Mouse (Mus musculus): ENCODE measurements around the gene Med11. TPM values are rescaled to one million over a fixed set of nuclear protein-coding genes. Genes with fewer than 3 reads are reported as not detected.
"Not testable (repeated sequence)": the region's sequence is repeated elsewhere in the genome, so short reads cannot be mapped to it uniquely, and the experiment has no call there.

Med11 gene
- total RNA-seq (2021) = 23.0 and 25.4 TPM in 2 replicates
- long read RNA-seq, partial matches to known transcripts = 0 of 5 reads
- long read RNA-seq, other reads (novel, unspliced or antisense) = 2 of 5 reads

GRCm38 (mm10) chr11:70451797-70452498 lies at the start of gene Med11:
Gene Med11 (plus strand): TSS chr11:70451919.
- peak; percentile 95 for DNase-seq

GRCm38 (mm10) chr11:70403598-70403997 lies 48.1 kb upstream of the Med11 start:
- no peak for DNase-seq

GRCm38 (mm10) chr11:70409594-70410296 lies 42.0 kb upstream of the Med11 start, which contains the start of gene Pelp1:
Gene Pelp1 (minus strand): TSS chr11:70410031.
- DNase-seq = peak; percentile 85

GRCm38 (mm10) chr11:70410297-70410643 lies 41.4 kb upstream of the Med11 start:
- no peak for DNase-seq

- DNase-seq = no peak
Observed at GRCm38 (mm10) chr11:70412591-70412990, 39.1 kb upstream of the Med11 start.

GRCm38 (mm10) chr11:70413961-70414360 lies 37.8 kb upstream of the Med11 start:
- peak; percentile 60 for DNase-seq

- no peak for DNase-seq
Observed at GRCm38 (mm10) chr11:70418199-70418598, 33.5 kb upstream of the Med11 start.

GRCm38 (mm10) chr11:70419486-70419885 lies 32.2 kb upstream of the Med11 start:
- DNase-seq = no peak

- not testable (repeated sequence) for DNase-seq
Observed at GRCm38 (mm10) chr11:70426598-70426997, 25.1 kb upstream of the Med11 start.

- no peak for DNase-seq
Observed at GRCm38 (mm10) chr11:70431574-70431973, 20.1 kb upstream of the Med11 start.

- DNase-seq = peak; percentile 100
Observed at GRCm38 (mm10) chr11:70432048-70432894, 19.4 kb upstream of the Med11 start, which contains the start of gene Arrb2. Gene Arrb2 (plus strand): TSS chr11:70432635.

- DNase-seq = no peak
Observed at GRCm38 (mm10) chr11:70432895-70433568, 18.7 kb upstream of the Med11 start.

- DNase-seq = no peak
Observed at GRCm38 (mm10) chr11:70433569-70433943, 18.2 kb upstream of the Med11 start.

- no peak for DNase-seq
Observed at GRCm38 (mm10) chr11:70433951-70434350, 17.8 kb upstream of the Med11 start.

GRCm38 (mm10) chr11:70435476-70435875 lies 16.2 kb upstream of the Med11 start:
- DNase-seq = no peak

- no peak for DNase-seq
Observed at GRCm38 (mm10) chr11:70437426-70437825, 14.3 kb upstream of the Med11 start.

- no peak for DNase-seq
Observed at GRCm38 (mm10) chr11:70438728-70439374, 12.9 kb upstream of the Med11 start.

- no peak for DNase-seq
Observed at GRCm38 (mm10) chr11:70440637-70441036, 11.1 kb upstream of the Med11 start.

GRCm38 (mm10) chr11:70441882-70442281 lies 9.8 kb upstream of the Med11 start:
- no peak for DNase-seq

- DNase-seq = no peak
Observed at GRCm38 (mm10) chr11:70443964-70444363, 7.8 kb upstream of the Med11 start.

GRCm38 (mm10) chr11:70444667-70445066 lies 7.1 kb upstream of the Med11 start:
- no peak for DNase-seq

- no peak for DNase-seq
Observed at GRCm38 (mm10) chr11:70446756-70447155, 5.0 kb upstream of the Med11 start.

Data from adrenal gland, postnatal 25 days (tissue).